Mouse (Mus musculus): Measurements from ENCODE around the gene Hoxa9. TPM values are rescaled to one million over a fixed set of nuclear protein-coding genes. Genes with fewer than 3 reads are reported as not detected.

The Hoxa9 gene
- polyA plus RNA-seq, 1 experiment from 2014 or later: 0.11 TPM

GRCm38 (mm10) chr6:52259811-52260261 is 28.9 kb upstream of the Hoxa9 start:
- ATAC-seq (ENCODE audit: insufficient number of reproducible peaks, insufficient read depth, low FRiP score, low read depth): no peak
- Histone ChIP-seq H3K4me3 (ENCODE audit: control insufficient read depth in 1 of 2, insufficient read depth in 1 of 2, low read depth in 1 of 2, low read length in 2 of 2) (peak overlapping the region; percentile 24 to 46; a peak in 3 of 4 replicates), H3K9me3 (ENCODE audit: control insufficient read depth, low read length) (no peaks in the 10 kb centered on the region), H3K27ac (replicated peaks in 1 of 2; ENCODE audit: control insufficient read depth in 1 of 2, insufficient read depth in 1 of 2, low read depth in 2 of 2, low read length in 2 of 2) (no peak overlapping the region), H3K27me3 (ENCODE audit: control insufficient read depth, insufficient read depth, low read length) (peaks cover 87% of the 10 kb centered on the region), H3K4me1 (ENCODE audit: control insufficient read depth in 2 of 2, insufficient read depth in 2 of 2, low read length in 2 of 2) (peaks cover 0 to 12% of the 10 kb centered on the region in 2 experiments; a peak in 2 of 4 replicates), H3K36me3 (ENCODE audit: control insufficient read depth, insufficient read depth, low read length) (no peaks in the 10 kb centered on the region), H3K9ac (ENCODE audit: low read length) (no peak overlapping the region), H3K4me2 (ENCODE audit: low read length) (peak overlapping the region; percentile 72)
- WGBS: under 1% methylated on average over 34 of the region's 39 CpGs

GRCm38 (mm10) chr6:52259081-52259790 is 28.3 kb upstream of the Hoxa9 start:
- ATAC-seq (ENCODE audit: insufficient number of reproducible peaks, insufficient read depth, low FRiP score, low read depth): no peak
- Histone ChIP-seq H3K27ac (replicated peaks in 1 of 2; ENCODE audit: control insufficient read depth in 1 of 2, insufficient read depth in 1 of 2, low read depth in 2 of 2, low read length in 2 of 2) (no peak overlapping the region), H3K36me3 (ENCODE audit: control insufficient read depth, insufficient read depth, low read length) (no peaks in the 10 kb centered on the region), H3K9me3 (ENCODE audit: control insufficient read depth, low read length) (no peaks in the 10 kb centered on the region), H3K4me1 (ENCODE audit: control insufficient read depth in 2 of 2, insufficient read depth in 2 of 2, low read length in 2 of 2) (peaks cover 0 to 12% of the 10 kb centered on the region in 2 experiments; a peak in 2 of 4 replicates), H3K27me3 (ENCODE audit: control insufficient read depth, insufficient read depth, low read length) (peaks cover 87% of the 10 kb centered on the region), H3K4me2 (ENCODE audit: low read length) (no peak overlapping the region), H3K4me3 (ENCODE audit: control insufficient read depth in 1 of 2, insufficient read depth in 1 of 2, low read depth in 1 of 2, low read length in 2 of 2) (no peak overlapping the region), H3K9ac (ENCODE audit: low read length) (no peak overlapping the region)
- under 1% methylated on average over 24 of the region's 25 CpGs for WGBS

GRCm38 (mm10) chr6:52256956-52257355 is 26.1 kb upstream of the Hoxa9 start:
- no peak for ATAC-seq (ENCODE audit: insufficient number of reproducible peaks, insufficient read depth, low FRiP score, low read depth)
- no peaks in the 10 kb centered on the region for H3K9me3 ChIP-seq (ENCODE audit: control insufficient read depth, low read length)
- no peak overlapping the region for H3K9ac ChIP-seq (ENCODE audit: low read length)
- H3K27ac ChIP-seq (replicated peaks in 1 of 2; ENCODE audit: control insufficient read depth in 1 of 2, insufficient read depth in 1 of 2, low read depth in 2 of 2, low read length in 2 of 2): no peak overlapping the region
- H3K4me2 ChIP-seq (ENCODE audit: low read length): no peak overlapping the region
- H3K4me1 ChIP-seq (ENCODE audit: control insufficient read depth in 2 of 2, insufficient read depth in 2 of 2, low read length in 2 of 2): peaks cover 0 to 14% of the 10 kb centered on the region in 2 experiments; a peak in 2 of 4 replicates
- H3K36me3 ChIP-seq (ENCODE audit: control insufficient read depth, insufficient read depth, low read length): no peaks in the 10 kb centered on the region
- peaks cover 89% of the 10 kb centered on the region for H3K27me3 ChIP-seq (ENCODE audit: control insufficient read depth, insufficient read depth, low read length)
- H3K4me3 ChIP-seq (ENCODE audit: control insufficient read depth in 1 of 2, insufficient read depth in 1 of 2, low read depth in 1 of 2, low read length in 2 of 2): no peak overlapping the region
- WGBS: 0% methylated on average over 6 of the region's 6 CpGs

- Histone ChIP-seq H3K27me3 (ENCODE audit: control insufficient read depth, insufficient read depth, low read length) (peaks cover 93% of the 10 kb centered on the region), H3K9me3 (ENCODE audit: control insufficient read depth, low read length) (no peaks in the 10 kb centered on the region), H3K36me3 (ENCODE audit: control insufficient read depth, insufficient read depth, low read length) (no peaks in the 10 kb centered on the region), H3K4me2 (ENCODE audit: low read length) (no peak overlapping the region), H3K4me1 (ENCODE audit: control insufficient read depth in 2 of 2, insufficient read depth in 2 of 2, low read length in 2 of 2) (0 out of 4 replicates have a peak, but pooled peaks cover 0 to 2% of the 10 kb centered on the region in 2 experiments), H3K4me3 (ENCODE audit: control insufficient read depth in 1 of 2, insufficient read depth in 1 of 2, low read depth in 1 of 2, low read length in 2 of 2) (peak overlapping the region in 1 of 2 experiments; percentile 16; a peak in 2 of 4 replicates), H3K9ac (ENCODE audit: low read length) (no peak overlapping the region), H3K27ac (replicated peaks in 1 of 2; ENCODE audit: control insufficient read depth in 1 of 2, insufficient read depth in 1 of 2, low read depth in 2 of 2, low read length in 2 of 2) (no peak overlapping the region)
- 1% methylated on average over 59 of the region's 59 CpGs for WGBS
- ATAC-seq (ENCODE audit: insufficient number of reproducible peaks, insufficient read depth, low FRiP score, low read depth): no peak
Observed at GRCm38 (mm10) chr6:52253511-52254500, 22.9 kb upstream of the Hoxa9 start.

GRCm38 (mm10) chr6:52252775-52253376 is 22.0 kb upstream of the Hoxa9 start:
- Histone ChIP-seq H3K27me3 (ENCODE audit: control insufficient read depth, insufficient read depth, low read length) (peaks cover 93% of the 10 kb centered on the region), H3K4me2 (ENCODE audit: low read length) (no peak overlapping the region), H3K27ac (replicated peaks in 1 of 2; ENCODE audit: control insufficient read depth in 1 of 2, insufficient read depth in 1 of 2, low read depth in 2 of 2, low read length in 2 of 2) (no peak overlapping the region), H3K4me3 (ENCODE audit: control insufficient read depth in 1 of 2, insufficient read depth in 1 of 2, low read depth in 1 of 2, low read length in 2 of 2) (peak overlapping the region in 1 of 2 experiments; percentile 16; a peak in 2 of 4 replicates), H3K9me3 (ENCODE audit: control insufficient read depth, low read length) (no peaks in the 10 kb centered on the region), H3K36me3 (ENCODE audit: control insufficient read depth, insufficient read depth, low read length) (no peaks in the 10 kb centered on the region), H3K9ac (ENCODE audit: low read length) (no peak overlapping the region), H3K4me1 (ENCODE audit: control insufficient read depth in 2 of 2, insufficient read depth in 2 of 2, low read length in 2 of 2) (0 out of 4 replicates have a peak, but pooled peaks cover 0 to 2% of the 10 kb centered on the region in 2 experiments)
- no peak for ATAC-seq (ENCODE audit: insufficient number of reproducible peaks, insufficient read depth, low FRiP score, low read depth)
- WGBS: 1% methylated on average over 35 of the region's 35 CpGs

GRCm38 (mm10) chr6:52252016-52252774 is 21.3 kb upstream of the Hoxa9 start:
- Histone ChIP-seq H3K4me3 (ENCODE audit: control insufficient read depth in 1 of 2, insufficient read depth in 1 of 2, low read depth in 1 of 2, low read length in 2 of 2) (no peak overlapping the region), H3K9ac (ENCODE audit: low read length) (no peak overlapping the region)
- 4% methylated on average over 24 of the region's 24 CpGs for WGBS

More at GRCm38 (mm10) chr6:52252016-52252774, 21.3 kb upstream of the Hoxa9 start:
- H3K36me3 ChIP-seq (ENCODE audit: control insufficient read depth, insufficient read depth, low read length): no peaks in the 10 kb centered on the region
- ATAC-seq (ENCODE audit: insufficient number of reproducible peaks, insufficient read depth, low FRiP score, low read depth): no peak
- 0 out of 4 replicates have a peak, but pooled peaks cover 0 to 2% of the 10 kb centered on the region in 2 experiments for H3K4me1 ChIP-seq (ENCODE audit: control insufficient read depth in 2 of 2, insufficient read depth in 2 of 2, low read length in 2 of 2)
- peaks cover 93% of the 10 kb centered on the region for H3K27me3 ChIP-seq (ENCODE audit: control insufficient read depth, insufficient read depth, low read length)
- no peak overlapping the region for H3K4me2 ChIP-seq (ENCODE audit: low read length)
- no peak overlapping the region for H3K27ac ChIP-seq (replicated peaks in 1 of 2; ENCODE audit: control insufficient read depth in 1 of 2, insufficient read depth in 1 of 2, low read depth in 2 of 2, low read length in 2 of 2)
- no peaks in the 10 kb centered on the region for H3K9me3 ChIP-seq (ENCODE audit: control insufficient read depth, low read length)

All from heart, embryonic 14.5 days (tissue).